9 mouse cellular contexts compared by ENCODE assay signal in genomic region chr16:33195686-33196313, GRCm38 (mm10). TPM values are rescaled to one million over a fixed set of nuclear protein-coding genes. Genes with fewer than 3 reads are reported as not detected.
DNase-seq lines count a peak whose midpoint lies in the region; ATAC-seq and TF ChIP-seq lines count a peak whose summit lies in the region.
"Had no signal": no experiment of that assay in that cellular context is flagged by ENCODE, and none has a peak within 500 bp of the region (broad histone marks: within the 10 kb centered on the region; RNA-seq: fewer than 3 reads in every experiment).

No protein-coding gene starts in this region.

- H3K9ac ChIP-seq in kidney, embryonic 14.5 days (ENCODE audit: low read depth, low read length) = no peak overlapping the region

- no peaks in the 10 kb centered on the region for H3K4me1 ChIP-seq in kidney, embryonic 14.5 days (ENCODE audit: control insufficient read depth, insufficient read depth, low read length)
- H3K4me1 ChIP-seq in E14TG2a.4 (replicated peaks; ENCODE audit: low read depth, low read length) = peaks cover 11% of the 10 kb centered on the region

- no peak overlapping the region for H3K4me3 ChIP-seq in kidney, embryonic 14.5 days (ENCODE audit: low read length)
- H3K4me3 ChIP-seq in E14TG2a.4 (replicated peaks; ENCODE audit: low read length) = no peak overlapping the region

- H3K27ac ChIP-seq in kidney, embryonic 14.5 days (ENCODE audit: low read depth, low read length) = no peak overlapping the region

- intact Hi-C loops in left cerebral cortex, postnatal 10 days (cut with DNase I) = no loop called here

- peak; percentile 34 for TF ChIP-seq CTCF in E14TG2a.4 (conservative IDR thresholded peaks at IDR 0.05; ENCODE audit: low read length)

- no peak overlapping the region for H3K4me2 ChIP-seq in kidney, embryonic 14.5 days (replicated peaks; ENCODE audit: low read depth, low read length)

- peak; percentile 44 for DNase-seq in kidney, postnatal 10 days
- peak; percentile 75 for DNase-seq in adipocyte (ENCODE audit: low spot score)
- peak; percentile 40 for DNase-seq in lung, postnatal 10 days
- no peak for DNase-seq in layer of hippocampus, adult 9-11 months
- no peak for DNase-seq in left cerebral cortex, postnatal 10 days (ENCODE audit: extremely low spot score in 1 of 2, low spot score in 2 of 2)
- no peak for DNase-seq in heart, adult 8-10 months (ENCODE audit: low spot score)
- DNase-seq: heart, adult 11 months had no signal

- no peaks in the 10 kb centered on the region for H3K9me3 ChIP-seq in kidney, embryonic 14.5 days (ENCODE audit: control insufficient read depth, low read length)
- H3K9me3 ChIP-seq in E14TG2a.4 (ENCODE audit: low read length) = no peaks in the 10 kb centered on the region

- WGBS in kidney, embryonic 14.5 days = 51% methylated on average over 3 of the region's 5 CpGs

- ATAC-seq in kidney, embryonic 14.5 days (ENCODE audit: low FRiP score, low TSS enrichment) = no peak

- H3K27me3 ChIP-seq in kidney, embryonic 14.5 days (ENCODE audit: control insufficient read depth, insufficient read depth, low read length) = no peaks in the 10 kb centered on the region
- H3K27me3 ChIP-seq in E14TG2a.4 (ENCODE audit: insufficient read depth, low read length) = no peaks in the 10 kb centered on the region

- peaks cover 14% of the 10 kb centered on the region for H3K36me3 ChIP-seq in kidney, embryonic 14.5 days (ENCODE audit: control insufficient read depth, insufficient read depth, low read length)
- peaks cover 38% of the 10 kb centered on the region for H3K36me3 ChIP-seq in E14TG2a.4 (ENCODE audit: insufficient read depth, low read length)

RNA-seq across cellular contexts. Expression of gene Osbpl11, which starts 10.9 kb away (rescaled TPM):
- 12.0 and 18.9 TPM in 2 replicates for polyA plus RNA-seq in kidney, embryonic 14.5 days (2014; fragmentation: Nextera tagmentation; extraction: Ambion mirVana)
- 10 to 100 TPM; 20.7 TPM for total RNA-seq in left cerebral cortex, postnatal 10 days (2021)
- 10 to 100 TPM; 16.1 to 21.6 (median 17.0) TPM for total RNA-seq in heart, adult 8-10 months (2022)

RNA-seq across cellular contexts. Expression of gene Snx4, which starts 55.4 kb away (rescaled TPM):
- polyA plus RNA-seq in kidney, embryonic 14.5 days (2014; fragmentation: Nextera tagmentation; extraction: Ambion mirVana) = 68.5 and 79.7 TPM in 2 replicates
- total RNA-seq in left cerebral cortex, postnatal 10 days (2021) = 10 to 100 TPM; 56.6 to 57.2 TPM
- total RNA-seq in heart, adult 8-10 months (2022) = 10 to 100 TPM; 20.3 to 25.2 (median 22.8) TPM

Comparison
In these comparisons a context has a peak if more than half of its experiments do, and no peak if none do; other contexts are left out.
1. DNase-seq: peak in kidney, postnatal 10 days (single experiment), adipocyte (single experiment) and lung, postnatal 10 days (single experiment); none in layer of hippocampus, adult 9-11 months (single experiment), left cerebral cortex, postnatal 10 days (0 of 2) and heart, adult 8-10 months (single experiment).